Mouse (Mus musculus) hindbrain, postnatal 0 days (tissue): Measurements from ENCODE around the gene Dnajc2. TPM values are rescaled to one million over a fixed set of nuclear protein-coding genes. Genes with fewer than 3 reads are reported as not detected.

Experiments used
- ATAC-seq: fragments of 200-750 bp; cut with Nextera tagmentation; 2 replicates; pipeline ENCODE4 v1.8.0; 2017; ENCODE audit warnings: mild to moderate bottlenecking, moderate TSS enrichment, moderate library complexity
- DNase-seq: peaks from one replicate; pipeline ENCODE4 v3.0.0-alpha.2; 2015; ENCODE audit warnings: low spot score
- H3K27ac ChIP-seq: fragments of 300-500 bp; sonication (generic); 2 replicates; pipeline ENCODE4 v1.5.1; 2014; ENCODE audit warnings: mild to moderate bottlenecking
- H3K27me3 ChIP-seq: fragments of 300-500 bp; sonication (generic); 2 replicates; pipeline ENCODE4 v1.6.1; 2014; ENCODE audit warnings: low read length, mixed read lengths; ENCODE audit not compliant: insufficient read depth
- H3K36me3 ChIP-seq: fragments of 300-500 bp; sonication (generic); 2 replicates; pipeline ENCODE4 v1.6.1; 2014; ENCODE audit warnings: low read length, mixed read lengths; ENCODE audit not compliant: insufficient read depth
- H3K4me1 ChIP-seq: fragments of 300-500 bp; sonication (generic); 2 replicates; pipeline ENCODE4 v1.6.1; 2014; ENCODE audit warnings: antibody characterized with exemption, low read length, mixed read lengths; ENCODE audit not compliant: insufficient read depth
- H3K4me2 ChIP-seq: fragments of 300-500 bp; sonication (generic); 2 replicates; pipeline ENCODE4 v1.6.1; 2014; ENCODE audit warnings: low read depth, mild to moderate bottlenecking, low read length, moderate library complexity, mixed read lengths
- H3K4me3 ChIP-seq: fragments of 300-500 bp; sonication (generic); 2 replicates; pipeline ENCODE4 v1.5.1; 2014; ENCODE audit warnings: low read length
- H3K9ac ChIP-seq: fragments of 300-500 bp; sonication (generic); replicated peaks from 2 replicates; pipeline ENCODE4 v1.6.1; 2014; ENCODE audit warnings: mild to moderate bottlenecking, low read length, moderate library complexity, mixed read lengths
- H3K9me3 ChIP-seq: fragments of 300-500 bp; sonication (generic); 2 replicates; pipeline ENCODE4 v1.6.1; 2016; ENCODE audit warnings: low read length, mixed read lengths
- CTCF ChIP-seq: IDR thresholded peaks from 2 replicates; pipeline ENCODE4 v1.5.1; 2016; ENCODE audit warnings: antibody characterized with exemption, control low read depth, low read depth
- WGBS: fragments of 180-500 bp; shearing (Covaris S2); extraction: QIAGEN DNeasy Blood & Tissue Kit; methylation state at CpG from one replicate; pipeline ENCODE4 v1.1.7; 2014; 5-methylcytosine and 5-hydroxymethylcytosine counted together
- polyA plus RNA-seq: library from polyadenylated mRNA; unstranded; fragments of >200 nt; fragmentation: Nextera tagmentation; extraction: Ambion mirVana; gene quantifications from 2 replicates; pipeline ENCODE4 v1.2.1, GENCODE M21; 2015
- total RNA-seq: library from RNA; depleted of rRNA; stranded (reverse); fragments of >200 nt; gene quantifications from 2 replicates; pipeline ENCODE4 v1.2.3, GENCODE M21; 2014

Dnajc2 gene
- total and polyA plus RNA-seq, 2 experiments from 2014 or later: 20.0 to 69.8 TPM

GRCm38 (mm10) chr5:21804837-21805236 is 19.8 kb upstream of the Dnajc2 start:
- no peak overlapping the region for H3K9ac ChIP-seq
- no peak overlapping the region for H3K27ac ChIP-seq
- 81% methylated on average over 4 of the region's 4 CpGs for WGBS
- H3K4me3 ChIP-seq: no peak overlapping the region
- no peaks in the 10 kb centered on the region for H3K4me1 ChIP-seq
- peaks cover 37% of the 10 kb centered on the region for H3K36me3 ChIP-seq
- no peak for TF ChIP-seq CTCF
- H3K27me3 ChIP-seq: no peaks in the 10 kb centered on the region
- H3K9me3 ChIP-seq: no peaks in the 10 kb centered on the region
- DNase-seq (no peak), ATAC-seq (no peak)
- no peak overlapping the region for H3K4me2 ChIP-seq

- no peak for TF ChIP-seq CTCF
- ATAC-seq (peak; percentile 53; the same call in 1 of the 2 replicates), DNase-seq (peak; percentile 22)
- 82% methylated on average over 12 of the region's 12 CpGs for whole genome bisulfite sequencing
- no peaks in the 10 kb centered on the region for H3K4me1 ChIP-seq
- no peak overlapping the region for H3K27ac ChIP-seq
- no peak overlapping the region for H3K9ac ChIP-seq
- no peaks in the 10 kb centered on the region for H3K27me3 ChIP-seq
- H3K36me3 ChIP-seq: peaks cover 47% of the 10 kb centered on the region
- no peak overlapping the region for H3K4me3 ChIP-seq
- no peaks in the 10 kb centered on the region for H3K9me3 ChIP-seq
- no peak overlapping the region for H3K4me2 ChIP-seq
Measured at GRCm38 (mm10) chr5:21803691-21804188, 18.7 kb upstream of the Dnajc2 start.

- no peak overlapping the region for H3K27ac ChIP-seq
- no peak overlapping the region for H3K4me2 ChIP-seq
- H3K4me1 ChIP-seq: no peaks in the 10 kb centered on the region
- TF ChIP-seq CTCF: no peak
- no peak overlapping the region for H3K4me3 ChIP-seq
- H3K27me3 ChIP-seq: no peaks in the 10 kb centered on the region
- H3K9me3 ChIP-seq: no peaks in the 10 kb centered on the region
- H3K9ac ChIP-seq: no peak overlapping the region
- WGBS: 93% methylated on average over 9 of the region's 9 CpGs
- peaks cover 51% of the 10 kb centered on the region for H3K36me3 ChIP-seq
- DNase-seq (no peak), ATAC-seq (no peak)
Measured at GRCm38 (mm10) chr5:21802907-21803306, 17.9 kb upstream of the Dnajc2 start.

- no peak overlapping the region for H3K4me2 ChIP-seq
- H3K36me3 ChIP-seq: peaks cover 18% of the 10 kb centered on the region
- peaks cover 9% of the 10 kb centered on the region for H3K4me1 ChIP-seq
- no peak overlapping the region for H3K9ac ChIP-seq
- no peaks in the 10 kb centered on the region for H3K27me3 ChIP-seq
- no peak for TF ChIP-seq CTCF
- H3K9me3 ChIP-seq: no peaks in the 10 kb centered on the region
- H3K27ac ChIP-seq: no peak overlapping the region
- no peak for ATAC-seq
- no peak for DNase-seq
- H3K4me3 ChIP-seq: no peak overlapping the region
Measured at GRCm38 (mm10) chr5:21792166-21792565, 7.1 kb upstream of the Dnajc2 start.

GRCm38 (mm10) chr5:21789061-21789460 is 4.0 kb upstream of the Dnajc2 start:
- Histone ChIP-seq H3K4me3 (no peak overlapping the region), H3K27me3 (no peaks in the 10 kb centered on the region), H3K27ac (no peak overlapping the region), H3K9ac (no peak overlapping the region), H3K4me2 (no peak overlapping the region), H3K9me3 (no peaks in the 10 kb centered on the region), H3K4me1 (peaks cover 9% of the 10 kb centered on the region), H3K36me3 (no peaks in the 10 kb centered on the region; the same call in 1 of the 2 replicates)
- DNase-seq (no peak), ATAC-seq (no peak)
- 66% methylated on average over 5 of the region's 5 CpGs for WGBS
- TF ChIP-seq CTCF: no peak

- H3K4me2 ChIP-seq: peak overlapping the region; percentile 83
- no peaks in the 10 kb centered on the region for H3K9me3 ChIP-seq
- peak overlapping the region; percentile 78 for H3K9ac ChIP-seq
- no peak for TF ChIP-seq CTCF
- H3K27ac ChIP-seq: peak overlapping the region; percentile 73; the same call in 1 of the 2 replicates
- peaks cover 9% of the 10 kb centered on the region for H3K4me1 ChIP-seq
- ATAC-seq (no peak), DNase-seq (no peak)
- WGBS: 39% methylated on average over 11 of the region's 11 CpGs
- H3K36me3 ChIP-seq: peaks cover 6% of the 10 kb centered on the region; the same call in 1 of the 2 replicates
- no peaks in the 10 kb centered on the region for H3K27me3 ChIP-seq
- peak overlapping the region; percentile 65 for H3K4me3 ChIP-seq
Measured at GRCm38 (mm10) chr5:21787186-21788105, 2.4 kb upstream of the Dnajc2 start.
